Mouse (Mus musculus) lung, postnatal 0 days (tissue): ENCODE data around the gene Ints11. TPM values are rescaled to one million over a fixed set of nuclear protein-coding genes. Genes with fewer than 3 reads are reported as not detected.

Experiments used
- ATAC-seq: fragments of 200-750 bp; cut with Nextera tagmentation; 2 replicates; pipeline ENCODE4 v1.8.0; 2017; ENCODE audit warnings: moderate library complexity
- DNase-seq: peaks from one replicate; pipeline ENCODE4 v3.0.0-alpha.2; 2016; ENCODE audit warnings: low spot score
- H3K27ac ChIP-seq: fragments of 300-500 bp; sonication (generic); 2 replicates; pipeline ENCODE4 v1.5.1; 2014; ENCODE audit warnings: antibody characterized with exemption, mild to moderate bottlenecking, low read length, mixed read lengths
- H3K27me3 ChIP-seq: fragments of 300-500 bp; sonication (generic); replicated peaks from 2 replicates; pipeline ENCODE4 v1.6.1; 2014; ENCODE audit warnings: low read length, mixed read lengths; ENCODE audit not compliant: insufficient read depth
- H3K36me3 ChIP-seq: fragments of 300-500 bp; sonication (generic); 2 replicates; pipeline ENCODE4 v1.6.1; 2014; ENCODE audit warnings: low read length, mixed read lengths; ENCODE audit not compliant: insufficient read depth
- H3K4me1 ChIP-seq: fragments of 300-500 bp; sonication (generic); 2 replicates; pipeline ENCODE4 v1.6.1; 2014; ENCODE audit warnings: antibody characterized with exemption, low read depth, low read length, mixed read lengths; ENCODE audit not compliant: insufficient read depth
- H3K4me2 ChIP-seq: fragments of 300-500 bp; sonication (generic); replicated peaks from 2 replicates; pipeline ENCODE4 v1.6.1; 2014; ENCODE audit warnings: low read depth, mild to moderate bottlenecking, low read length, moderate library complexity, mixed read lengths
- H3K4me3 ChIP-seq: fragments of 300-500 bp; sonication (generic); 2 replicates; pipeline ENCODE4 v1.5.1; 2014; ENCODE audit warnings: low read depth, low read length
- H3K9ac ChIP-seq: fragments of 300-500 bp; sonication (generic); replicated peaks from 2 replicates; pipeline ENCODE4 v1.6.1; 2014; ENCODE audit warnings: low read depth, mild to moderate bottlenecking
- H3K9me3 ChIP-seq: fragments of 300-500 bp; sonication (generic); 2 replicates; pipeline ENCODE4 v1.6.1; 2016; ENCODE audit warnings: low read length, mixed read lengths
- CTCF ChIP-seq: IDR thresholded peaks from 2 replicates; pipeline ENCODE4 v1.5.1; 2016; ENCODE audit warnings: antibody characterized with exemption, mild to moderate bottlenecking
- EP300 ChIP-seq: IDR thresholded peaks from 2 replicates; pipeline ENCODE4 v1.6.1; 2016; ENCODE audit warnings: antibody characterized with exemption, mild to moderate bottlenecking, control low read depth
- WGBS: fragments of 180-500 bp; shearing (Covaris S2); extraction: QIAGEN DNeasy Blood & Tissue Kit; methylation state at CpG from one replicate; pipeline ENCODE4 v1.1.7; 2014; 5-methylcytosine and 5-hydroxymethylcytosine counted together
- polyA plus RNA-seq: library from polyadenylated mRNA; unstranded; fragments of >200 nt; fragmentation: Nextera tagmentation; extraction: Ambion mirVana; gene quantifications from 2 replicates; pipeline ENCODE4 v1.2.1, GENCODE M21; 2015

Ints11 gene
- polyA plus RNA-seq, 1 experiment from 2014 or later, result 31.7 TPM

- H3K9ac ChIP-seq, result no peak overlapping the region
- H3K9me3 ChIP-seq, result no peaks in the 10 kb centered on the region
- H3K27ac ChIP-seq, result no peak overlapping the region
- H3K27me3 ChIP-seq, result no peaks in the 10 kb centered on the region
- peaks cover 6% of the 10 kb centered on the region; the same call in 1 of the 2 replicates for H3K36me3 ChIP-seq
- no peak overlapping the region for H3K4me3 ChIP-seq
- 86% methylated on average over 3 of the region's 3 CpGs for WGBS
- H3K4me2 ChIP-seq, result no peak overlapping the region
- ATAC-seq, result no peak
- H3K4me1 ChIP-seq, result peaks cover 21% of the 10 kb centered on the region; the same call in 1 of the 2 replicates
- TF ChIP-seq CTCF, result no peak
- TF ChIP-seq EP300, result no peak
- no peak for DNase-seq
Measured at GRCm38 (mm10) chr4:155851368-155851767, 18.0 kb upstream of the Ints11 start.

- Histone ChIP-seq H3K27ac (no peak overlapping the region), H3K9ac (no peak overlapping the region)
- peak; percentile 33 for DNase-seq
Measured at GRCm38 (mm10) chr4:155851951-155852411, 17.4 kb upstream of the Ints11 start.

GRCm38 (mm10) chr4:155853421-155853820 is 15.9 kb upstream of the Ints11 start:
- Histone ChIP-seq H3K4me3 (no peak overlapping the region), H3K9ac (no peak overlapping the region), H3K27ac (no peak overlapping the region), H3K9me3 (no peaks in the 10 kb centered on the region), H3K36me3 (peaks cover 9% of the 10 kb centered on the region; the same call in 1 of the 2 replicates), H3K4me1 (peaks cover 9% of the 10 kb centered on the region; the same call in 1 of the 2 replicates), H3K27me3 (no peaks in the 10 kb centered on the region), H3K4me2 (no peak overlapping the region)
- WGBS, result 85% methylated on average over 8 of the region's 9 CpGs
- no peak for ATAC-seq
- DNase-seq, result no peak
- no peak for TF ChIP-seq EP300
- TF ChIP-seq CTCF, result no peak

More at GRCm38 (mm10) chr4:155851951-155852411, 17.4 kb upstream of the Ints11 start:
- Histone ChIP-seq H3K4me2 (no peak overlapping the region), H3K36me3 (peaks cover 6% of the 10 kb centered on the region; the same call in 1 of the 2 replicates), H3K4me3 (no peak overlapping the region), H3K4me1 (peaks cover 16% of the 10 kb centered on the region; the same call in 1 of the 2 replicates), H3K9me3 (no peaks in the 10 kb centered on the region), H3K27me3 (no peaks in the 10 kb centered on the region)
- TF ChIP-seq EP300 (no peak), CTCF (no peak)
- no peak for ATAC-seq
- 47% methylated on average over 2 of the region's 2 CpGs for WGBS

- Histone ChIP-seq H3K4me2 (no peak overlapping the region), H3K36me3 (peaks cover 12% of the 10 kb centered on the region; the same call in 1 of the 2 replicates), H3K9ac (no peak overlapping the region), H3K4me3 (no peak overlapping the region), H3K27ac (no peak overlapping the region), H3K9me3 (no peaks in the 10 kb centered on the region), H3K4me1 (no peaks in the 10 kb centered on the region), H3K27me3 (no peaks in the 10 kb centered on the region)
- no peak for TF ChIP-seq CTCF
- no peak for TF ChIP-seq EP300
- ATAC-seq (no peak), DNase-seq (no peak)
- WGBS, result 94% methylated on average over 12 of the region's 12 CpGs
Measured at GRCm38 (mm10) chr4:155854991-155855390, 14.4 kb upstream of the Ints11 start.

GRCm38 (mm10) chr4:155856071-155856470 is 13.3 kb upstream of the Ints11 start:
- TF ChIP-seq CTCF (no peak), EP300 (no peak)
- Histone ChIP-seq H3K4me1 (no peaks in the 10 kb centered on the region), H3K4me3 (no peak overlapping the region), H3K4me2 (no peak overlapping the region), H3K9ac (no peak overlapping the region), H3K9me3 (no peaks in the 10 kb centered on the region), H3K27ac (no peak overlapping the region), H3K36me3 (peaks cover 12% of the 10 kb centered on the region; the same call in 1 of the 2 replicates), H3K27me3 (no peaks in the 10 kb centered on the region)
- no peak for ATAC-seq
- WGBS, result 88% methylated on average over 12 of the region's 12 CpGs
- DNase-seq, result no peak

- Histone ChIP-seq H3K27ac (no peak overlapping the region), H3K27me3 (no peaks in the 10 kb centered on the region), H3K4me1 (no peaks in the 10 kb centered on the region), H3K9me3 (no peaks in the 10 kb centered on the region), H3K4me3 (no peak overlapping the region), H3K4me2 (no peak overlapping the region), H3K36me3 (peaks cover 12% of the 10 kb centered on the region; the same call in 1 of the 2 replicates), H3K9ac (no peak overlapping the region)
- DNase-seq, result no peak
- ATAC-seq, result no peak
- TF ChIP-seq CTCF, result no peak
- TF ChIP-seq EP300, result no peak
- WGBS, result 85% methylated on average over 3 of the region's 3 CpGs
Measured at GRCm38 (mm10) chr4:155856881-155857280, 12.5 kb upstream of the Ints11 start.
